Mouse (Mus musculus): ENCODE results near the gene Hoxa1. TPM values are rescaled to one million over a fixed set of nuclear protein-coding genes. Genes with fewer than 3 reads are reported as not detected.

The Hoxa1 gene
- polyA plus RNA-seq, 1 experiment from 2014 or later, result 0.52 TPM

- H3K4me3 ChIP-seq (replicated peaks), result no peak overlapping the region
- H3K36me3 ChIP-seq, result no peaks in the 10 kb centered on the region
- H3K9ac ChIP-seq, result no peak overlapping the region
- no peak overlapping the region for H3K27ac ChIP-seq (replicated peaks)
- no peak for ATAC-seq (ENCODE audit: insufficient number of reproducible peaks, low FRiP score, low TSS enrichment, low read depth)
- H3K4me2 ChIP-seq (replicated peaks), result no peak overlapping the region
- no peaks in the 10 kb centered on the region for H3K9me3 ChIP-seq (replicated peaks)
- H3K27me3 ChIP-seq, result peaks cover 100% of the 10 kb centered on the region
- peaks cover 16% of the 10 kb centered on the region for H3K4me1 ChIP-seq
- 25% methylated on average over 1 of the region's 1 CpGs for WGBS
Measured at GRCm38 (mm10) chr6:52201269-52201668, 43.2 kb upstream of the Hoxa1 start.

GRCm38 (mm10) chr6:52200751-52201250, 42.7 kb upstream of the Hoxa1 start:
- WGBS, result 21% methylated on average over 10 of the region's 10 CpGs
- no peak overlapping the region for H3K4me2 ChIP-seq (replicated peaks)
- H3K9me3 ChIP-seq (replicated peaks), result no peaks in the 10 kb centered on the region
- H3K4me1 ChIP-seq, result peaks cover 16% of the 10 kb centered on the region
- no peak overlapping the region for H3K4me3 ChIP-seq (replicated peaks)
- no peak overlapping the region for H3K27ac ChIP-seq (replicated peaks)
- H3K9ac ChIP-seq, result no peak overlapping the region
- peaks cover 100% of the 10 kb centered on the region for H3K27me3 ChIP-seq
- no peaks in the 10 kb centered on the region for H3K36me3 ChIP-seq
- ATAC-seq (ENCODE audit: insufficient number of reproducible peaks, low FRiP score, low TSS enrichment, low read depth), result no peak

- Histone ChIP-seq H3K9me3 (replicated peaks) (no peaks in the 10 kb centered on the region), H3K27me3 (peaks cover 100% of the 10 kb centered on the region), H3K36me3 (no peaks in the 10 kb centered on the region), H3K9ac (no peak overlapping the region), H3K27ac (replicated peaks) (no peak overlapping the region), H3K4me1 (peaks cover 16% of the 10 kb centered on the region), H3K4me3 (replicated peaks) (no peak overlapping the region), H3K4me2 (replicated peaks) (no peak overlapping the region)
- no peak for ATAC-seq (ENCODE audit: insufficient number of reproducible peaks, low FRiP score, low TSS enrichment, low read depth)
- WGBS, result 11% methylated on average over 30 of the region's 30 CpGs
Measured at GRCm38 (mm10) chr6:52200073-52200750, 42.1 kb upstream of the Hoxa1 start.

GRCm38 (mm10) chr6:52197271-52197670, 39.2 kb upstream of the Hoxa1 start:
- no peak overlapping the region for H3K9ac ChIP-seq
- peaks cover 100% of the 10 kb centered on the region for H3K27me3 ChIP-seq
- no peak for ATAC-seq (ENCODE audit: insufficient number of reproducible peaks, low FRiP score, low TSS enrichment, low read depth)
- no peak overlapping the region for H3K4me2 ChIP-seq (replicated peaks)
- no peaks in the 10 kb centered on the region for H3K9me3 ChIP-seq (replicated peaks)
- no peaks in the 10 kb centered on the region for H3K36me3 ChIP-seq
- no peak overlapping the region for H3K27ac ChIP-seq (replicated peaks)
- 2% methylated on average over 10 of the region's 10 CpGs for WGBS
- H3K4me3 ChIP-seq (replicated peaks), result no peak overlapping the region
- peaks cover under 1% of the 10 kb centered on the region; the same call in 1 of the 2 replicates for H3K4me1 ChIP-seq

GRCm38 (mm10) chr6:52196811-52197210, 38.7 kb upstream of the Hoxa1 start:
- 4% methylated on average over 9 of the region's 9 CpGs for WGBS
- H3K4me3 ChIP-seq (replicated peaks), result no peak overlapping the region

GRCm38 (mm10) chr6:52194690-52195089, 36.6 kb upstream of the Hoxa1 start:
- Histone ChIP-seq H3K4me2 (replicated peaks) (no peak overlapping the region), H3K27ac (replicated peaks) (no peak overlapping the region)
- WGBS, result 5% methylated on average over 10 of the region's 10 CpGs

More at GRCm38 (mm10) chr6:52196811-52197210, 38.7 kb upstream of the Hoxa1 start:
- ATAC-seq (ENCODE audit: insufficient number of reproducible peaks, low FRiP score, low TSS enrichment, low read depth), result no peak
- no peak overlapping the region for H3K27ac ChIP-seq (replicated peaks)
- H3K9ac ChIP-seq, result no peak overlapping the region
- no peak overlapping the region for H3K4me2 ChIP-seq (replicated peaks)
- H3K9me3 ChIP-seq (replicated peaks), result no peaks in the 10 kb centered on the region
- H3K27me3 ChIP-seq, result peaks cover 100% of the 10 kb centered on the region
- H3K4me1 ChIP-seq, result peaks cover 5% of the 10 kb centered on the region
- no peaks in the 10 kb centered on the region for H3K36me3 ChIP-seq

GRCm38 (mm10) chr6:52191860-52192550, 33.9 kb upstream of the Hoxa1 start:
- Histone ChIP-seq H3K9me3 (replicated peaks) (no peaks in the 10 kb centered on the region), H3K9ac (no peak overlapping the region), H3K27me3 (peaks cover 99% of the 10 kb centered on the region), H3K4me3 (replicated peaks) (peak overlapping the region; percentile 47), H3K4me2 (replicated peaks) (peak overlapping the region; percentile 78), H3K4me1 (peaks cover 13% of the 10 kb centered on the region), H3K27ac (replicated peaks) (no peak overlapping the region), H3K36me3 (no peaks in the 10 kb centered on the region)
- WGBS, result 1% methylated on average over 39 of the region's 55 CpGs
- ATAC-seq (ENCODE audit: insufficient number of reproducible peaks, low FRiP score, low TSS enrichment, low read depth), result peak; percentile 65

More at GRCm38 (mm10) chr6:52194690-52195089, 36.6 kb upstream of the Hoxa1 start:
- Histone ChIP-seq H3K27me3 (peaks cover 99% of the 10 kb centered on the region), H3K36me3 (no peaks in the 10 kb centered on the region), H3K4me1 (peaks cover 13% of the 10 kb centered on the region), H3K9me3 (replicated peaks) (no peaks in the 10 kb centered on the region), H3K4me3 (replicated peaks) (no peak overlapping the region), H3K9ac (no peak overlapping the region)
- no peak for ATAC-seq (ENCODE audit: insufficient number of reproducible peaks, low FRiP score, low TSS enrichment, low read depth)

- Histone ChIP-seq H3K9ac (no peak within 1 kb of the TSS), H3K36me3 (no peaks in the 10 kb centered on the region), H3K4me1 (peaks cover 13% of the 10 kb centered on the region), H3K27ac (replicated peaks) (no peak within 1 kb of the TSS), H3K4me2 (replicated peaks) (peak within 1 kb of the TSS; percentile 78), H3K9me3 (replicated peaks) (no peaks in the 10 kb centered on the region), H3K27me3 (peaks cover 99% of the 10 kb centered on the region), H3K4me3 (replicated peaks) (peak within 1 kb of the TSS; percentile 47)
- ATAC-seq (ENCODE audit: insufficient number of reproducible peaks, low FRiP score, low TSS enrichment, low read depth), result no peak
- under 1% methylated on average over 68 of the region's 102 CpGs for WGBS
Measured at GRCm38 (mm10) chr6:52190906-52191810, 33.0 kb upstream of the Hoxa1 start, which contains the start of gene Hoxa4. TSS of gene Hoxa4 (minus strand) at chr6:52191753.

- H3K27ac ChIP-seq (replicated peaks), result no peak overlapping the region
- peaks cover 99% of the 10 kb centered on the region for H3K27me3 ChIP-seq
- no peak overlapping the region for H3K4me2 ChIP-seq (replicated peaks)
- H3K9ac ChIP-seq, result no peak overlapping the region
- no peaks in the 10 kb centered on the region for H3K36me3 ChIP-seq
- H3K9me3 ChIP-seq (replicated peaks), result no peaks in the 10 kb centered on the region
- peaks cover 13% of the 10 kb centered on the region for H3K4me1 ChIP-seq
- no peak overlapping the region for H3K4me3 ChIP-seq (replicated peaks)
- WGBS, result 2% methylated on average over 23 of the region's 23 CpGs
- no peak for ATAC-seq (ENCODE audit: insufficient number of reproducible peaks, low FRiP score, low TSS enrichment, low read depth)
Measured at GRCm38 (mm10) chr6:52190410-52190809, 32.3 kb upstream of the Hoxa1 start.

- no peak overlapping the region for H3K4me2 ChIP-seq (replicated peaks)
- ATAC-seq (ENCODE audit: insufficient number of reproducible peaks, low FRiP score, low TSS enrichment, low read depth), result no peak
- 8% methylated on average over 8 of the region's 8 CpGs for WGBS
Measured at GRCm38 (mm10) chr6:52189909-52190308, 31.8 kb upstream of the Hoxa1 start.

GRCm38 (mm10) chr6:52189172-52189591, 31.1 kb upstream of the Hoxa1 start:
- H3K4me3 ChIP-seq (replicated peaks), result no peak overlapping the region
- H3K4me2 ChIP-seq (replicated peaks), result no peak overlapping the region
- H3K27ac ChIP-seq (replicated peaks), result no peak overlapping the region
- 10% methylated on average over 5 of the region's 5 CpGs for WGBS
- H3K9me3 ChIP-seq (replicated peaks), result no peaks in the 10 kb centered on the region
- H3K36me3 ChIP-seq, result no peaks in the 10 kb centered on the region
- ATAC-seq (ENCODE audit: insufficient number of reproducible peaks, low FRiP score, low TSS enrichment, low read depth), result no peak
- H3K4me1 ChIP-seq, result peaks cover 13% of the 10 kb centered on the region
- peaks cover 99% of the 10 kb centered on the region for H3K27me3 ChIP-seq
- H3K9ac ChIP-seq, result no peak overlapping the region

More at GRCm38 (mm10) chr6:52189909-52190308, 31.8 kb upstream of the Hoxa1 start:
- Histone ChIP-seq H3K27ac (replicated peaks) (no peak overlapping the region), H3K9me3 (replicated peaks) (no peaks in the 10 kb centered on the region), H3K36me3 (no peaks in the 10 kb centered on the region), H3K27me3 (peaks cover 99% of the 10 kb centered on the region), H3K4me1 (peaks cover 13% of the 10 kb centered on the region), H3K9ac (no peak overlapping the region), H3K4me3 (replicated peaks) (no peak overlapping the region)

Measured in embryonic facial prominence, embryonic 15.5 days (tissue).